Mouse (Mus musculus) mouse trophoblast stem cell (cell line): Measurements from ENCODE around the gene Fam83d.
"Not testable (repeated sequence)": the region's sequence is repeated elsewhere in the genome, so short reads cannot be mapped to it uniquely, and the experiment has no call there.

Source experiments
- in situ Hi-C, 2 experiments: fragments of 300-500 bp; cut with MseI, MboI; formaldehyde crosslinking; loops; 2 replicates in 1 of 2; 3 replicates in 1 of 2; pipeline ENCODE4 v1.15.1; 2025

Fam83d gene

GRCm38 (mm10) chr2:158767742-158768339 is at the start of gene Fam83d:
TSS of gene Fam83d (plus strand) at chr2:158768093.
- in situ Hi-C loops: no loop called here

- in situ Hi-C loops: no loop called here
Measured at GRCm38 (mm10) chr2:158718816-158719549, 48.9 kb upstream of the Fam83d start.

- in situ Hi-C loops: no loop called here
Measured at GRCm38 (mm10) chr2:158720715-158721370, 47.0 kb upstream of the Fam83d start.

- in situ Hi-C loops: no loop called here
Measured at GRCm38 (mm10) chr2:158721481-158721880, 46.4 kb upstream of the Fam83d start.

GRCm38 (mm10) chr2:158722135-158722534 is 45.8 kb upstream of the Fam83d start:
- in situ Hi-C loops: no loop called here

- in situ Hi-C loops: no loop called here
Measured at GRCm38 (mm10) chr2:158722991-158723551, 44.8 kb upstream of the Fam83d start.

- in situ Hi-C loops: no loop called here
Measured at GRCm38 (mm10) chr2:158723806-158724205, 44.1 kb upstream of the Fam83d start.

GRCm38 (mm10) chr2:158726252-158726651 is 41.6 kb upstream of the Fam83d start:
- in situ Hi-C loops: no loop called here

GRCm38 (mm10) chr2:158728061-158728815 is 39.7 kb upstream of the Fam83d start:
- in situ Hi-C loops: no loop called here

GRCm38 (mm10) chr2:158730896-158731295 is 37.0 kb upstream of the Fam83d start:
- in situ Hi-C loops: no loop called here

- in situ Hi-C loops: no loop called here
Measured at GRCm38 (mm10) chr2:158732521-158732920, 35.4 kb upstream of the Fam83d start.

- in situ Hi-C loops: no loop called here
Measured at GRCm38 (mm10) chr2:158733136-158733535, 34.8 kb upstream of the Fam83d start.

GRCm38 (mm10) chr2:158733914-158734313 is 34.0 kb upstream of the Fam83d start:
- in situ Hi-C loops: no loop called here

GRCm38 (mm10) chr2:158734500-158735152 is 33.3 kb upstream of the Fam83d start:
- in situ Hi-C loops: no loop called here

GRCm38 (mm10) chr2:158735340-158735739 is 32.6 kb upstream of the Fam83d start:
- in situ Hi-C loops: no loop called here

- in situ Hi-C loops: not testable (repeated sequence)
Measured at GRCm38 (mm10) chr2:158736247-158736646, 31.6 kb upstream of the Fam83d start.

GRCm38 (mm10) chr2:158738591-158738990 is 29.3 kb upstream of the Fam83d start:
- in situ Hi-C loops: no loop called here

GRCm38 (mm10) chr2:158739113-158739512 is 28.8 kb upstream of the Fam83d start:
- in situ Hi-C loops: no loop called here

GRCm38 (mm10) chr2:158741011-158741501 is 26.8 kb upstream of the Fam83d start:
- in situ Hi-C loops: no loop called here

- in situ Hi-C loops: no loop called here
Measured at GRCm38 (mm10) chr2:158742431-158742830, 25.5 kb upstream of the Fam83d start.
